Mouse (Mus musculus): ENCODE results near the gene Naa11. TPM values are rescaled to one million over a fixed set of nuclear protein-coding genes. Genes with fewer than 3 reads are reported as not detected.

The Naa11 gene
- total and polyA plus RNA-seq, 3 experiments: not detected

DNA sequence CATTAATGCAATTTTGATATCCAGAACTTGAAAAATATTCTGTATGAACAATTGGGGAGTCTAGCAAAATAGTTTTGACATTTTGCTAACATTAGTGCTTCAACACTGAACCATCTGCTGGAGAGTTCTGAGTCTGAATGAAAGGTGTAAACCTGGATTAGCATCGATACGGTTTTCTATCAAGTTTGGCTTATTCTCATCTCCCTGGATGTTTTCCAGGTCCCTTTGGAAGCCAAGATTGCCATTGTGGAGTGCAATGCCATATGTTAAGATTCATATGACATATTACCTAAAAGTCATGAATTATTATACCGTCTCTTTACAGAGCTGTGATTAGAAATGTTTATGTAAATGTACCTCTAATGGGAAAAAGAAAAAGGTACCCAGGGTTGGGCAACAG, 21.5 kb upstream of the Naa11 start:
- 70% methylated on average over 3 of the region's 3 CpGs for WGBS
- Histone ChIP-seq H3K27me3 (ENCODE audit: control insufficient read depth, insufficient read depth, low read length) (no peaks in the 10 kb centered on the region), H3K27ac (no peak overlapping the region), H3K36me3 (ENCODE audit: control insufficient read depth, insufficient read depth, low read length) (no peaks in the 10 kb centered on the region), H3K79me2 (replicated peaks; ENCODE audit: control insufficient read depth, insufficient read depth, low read length) (no peaks in the 10 kb centered on the region), H3K9ac (ENCODE audit: low read depth, low read length) (no peak overlapping the region), H3K4me3 (no peak overlapping the region), H3K4me1 (ENCODE audit: control insufficient read depth, insufficient read depth, low read length) (no peaks in the 10 kb centered on the region)
- intact Hi-C loops (cut with DNase I): no loop called here
- no peak for DNase-seq
- TF ChIP-seq POLR2A (IDR thresholded peaks at IDR 0.05; ENCODE audit: insufficient read depth, low read depth, low read length) (no peak), EP300 (IDR thresholded peaks at IDR 0.05; ENCODE audit: insufficient read depth, low read depth, low read length) (no peak)

DNA sequence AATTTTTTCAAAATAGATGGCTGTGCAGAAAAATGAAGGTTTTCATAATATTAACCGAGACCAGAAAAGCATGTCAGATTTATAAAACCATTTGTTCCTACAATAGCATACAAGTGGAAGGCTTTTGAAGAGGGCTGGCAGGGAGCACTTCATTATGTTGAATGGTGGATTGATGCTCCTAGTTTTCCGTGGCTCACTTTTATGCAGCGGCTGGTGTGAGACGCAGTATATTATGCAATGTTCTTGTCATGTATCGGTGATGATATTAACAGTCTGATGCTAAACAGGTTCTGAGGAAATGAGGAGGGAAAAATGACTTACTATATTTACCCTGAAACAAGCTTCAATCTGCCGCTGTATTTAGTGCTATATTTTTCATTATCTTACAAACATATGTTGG, 18.0 kb upstream of the Naa11 start:
- TF ChIP-seq CTCF (IDR thresholded peaks at IDR 0.05) (no peak), POLR2A (IDR thresholded peaks at IDR 0.05; ENCODE audit: insufficient read depth, low read depth, low read length) (no peak), EP300 (IDR thresholded peaks at IDR 0.05; ENCODE audit: insufficient read depth, low read depth, low read length) (no peak)
- Histone ChIP-seq H3K27me3 (ENCODE audit: control insufficient read depth, insufficient read depth, low read length) (no peaks in the 10 kb centered on the region), H3K4me3 (no peak overlapping the region), H3K27ac (no peak overlapping the region), H3K36me3 (ENCODE audit: control insufficient read depth, insufficient read depth, low read length) (no peaks in the 10 kb centered on the region), H3K9ac (ENCODE audit: low read depth, low read length) (no peak overlapping the region), H3K79me2 (replicated peaks; ENCODE audit: control insufficient read depth, insufficient read depth, low read length) (no peaks in the 10 kb centered on the region), H3K4me1 (ENCODE audit: control insufficient read depth, insufficient read depth, low read length) (no peaks in the 10 kb centered on the region)
- WGBS: 86% methylated on average over 6 of the region's 6 CpGs
- no peak for DNase-seq
- intact Hi-C loops (cut with DNase I): no loop called here

DNA sequence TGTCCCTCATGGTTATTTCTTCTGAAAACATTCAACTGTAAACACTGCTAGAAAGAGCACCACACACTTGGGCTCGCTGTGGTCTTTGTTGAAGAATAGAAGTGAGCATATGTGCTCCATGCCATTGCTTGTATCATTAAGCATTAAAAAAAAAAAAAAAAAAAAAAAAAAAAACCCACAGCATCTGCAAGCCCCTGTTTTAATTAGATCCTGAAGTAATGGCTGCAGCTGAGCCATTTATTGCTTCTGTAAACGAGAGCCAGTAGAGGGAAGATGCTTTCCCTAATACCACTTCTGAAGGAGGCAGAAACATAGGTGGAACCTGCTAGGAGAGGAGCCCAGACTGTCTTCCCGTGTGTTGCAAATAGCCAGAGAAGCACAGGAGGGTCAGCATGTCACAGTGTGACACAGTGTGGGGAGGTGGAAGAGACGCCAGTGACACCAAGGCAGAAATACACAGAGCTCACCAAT, 17.1 kb upstream of the Naa11 start:
- DNase-seq: no peak
- H3K9ac ChIP-seq (ENCODE audit: low read depth, low read length): no peak overlapping the region
- no peaks in the 10 kb centered on the region for H3K4me1 ChIP-seq (ENCODE audit: control insufficient read depth, insufficient read depth, low read length)
- no peaks in the 10 kb centered on the region for H3K36me3 ChIP-seq (ENCODE audit: control insufficient read depth, insufficient read depth, low read length)
- no peaks in the 10 kb centered on the region for H3K79me2 ChIP-seq (replicated peaks; ENCODE audit: control insufficient read depth, insufficient read depth, low read length)
- TF ChIP-seq EP300 (IDR thresholded peaks at IDR 0.05; ENCODE audit: insufficient read depth, low read depth, low read length) (no peak), POLR2A (IDR thresholded peaks at IDR 0.05; ENCODE audit: insufficient read depth, low read depth, low read length) (no peak), CTCF (IDR thresholded peaks at IDR 0.05) (no peak)
- no peak overlapping the region for H3K27ac ChIP-seq
- H3K4me3 ChIP-seq: no peak overlapping the region
- H3K27me3 ChIP-seq (ENCODE audit: control insufficient read depth, insufficient read depth, low read length): no peaks in the 10 kb centered on the region
- 81% methylated on average over 4 of the region's 4 CpGs for WGBS
- intact Hi-C loops (cut with DNase I): no loop called here

DNA sequence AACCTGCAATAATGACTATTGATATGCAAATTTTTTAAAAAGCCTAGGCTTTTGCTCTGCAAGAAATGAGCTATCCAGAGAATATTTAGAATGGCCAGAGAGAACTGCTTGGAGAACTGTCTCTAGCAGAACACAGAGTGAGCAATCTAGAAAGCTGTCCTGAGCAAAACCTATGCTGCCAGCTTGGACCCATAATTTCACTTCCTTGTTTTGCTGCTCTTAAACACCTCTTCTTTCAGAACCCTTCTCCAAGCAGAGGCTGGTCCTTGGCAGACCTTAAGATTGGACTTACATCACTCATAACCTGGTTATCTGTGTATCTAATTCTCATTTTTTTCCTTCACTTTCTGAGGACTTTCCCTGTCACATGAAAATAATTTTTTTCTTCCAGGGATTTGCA, 8.9 kb upstream of the Naa11 start:
- Histone ChIP-seq H3K36me3 (ENCODE audit: control insufficient read depth, insufficient read depth, low read length) (no peaks in the 10 kb centered on the region), H3K27ac (no peak overlapping the region), H3K9ac (ENCODE audit: low read depth, low read length) (no peak overlapping the region), H3K4me1 (ENCODE audit: control insufficient read depth, insufficient read depth, low read length) (no peaks in the 10 kb centered on the region), H3K79me2 (replicated peaks; ENCODE audit: control insufficient read depth, insufficient read depth, low read length) (no peaks in the 10 kb centered on the region), H3K4me3 (no peak overlapping the region), H3K27me3 (ENCODE audit: control insufficient read depth, insufficient read depth, low read length) (no peaks in the 10 kb centered on the region)
- DNase-seq: no peak
- no peak for TF ChIP-seq POLR2A (IDR thresholded peaks at IDR 0.05; ENCODE audit: insufficient read depth, low read depth, low read length)
- no peak for TF ChIP-seq EP300 (IDR thresholded peaks at IDR 0.05; ENCODE audit: insufficient read depth, low read depth, low read length)
- TF ChIP-seq CTCF (IDR thresholded peaks at IDR 0.05): no peak
- intact Hi-C loops (cut with DNase I): no loop called here

DNA sequence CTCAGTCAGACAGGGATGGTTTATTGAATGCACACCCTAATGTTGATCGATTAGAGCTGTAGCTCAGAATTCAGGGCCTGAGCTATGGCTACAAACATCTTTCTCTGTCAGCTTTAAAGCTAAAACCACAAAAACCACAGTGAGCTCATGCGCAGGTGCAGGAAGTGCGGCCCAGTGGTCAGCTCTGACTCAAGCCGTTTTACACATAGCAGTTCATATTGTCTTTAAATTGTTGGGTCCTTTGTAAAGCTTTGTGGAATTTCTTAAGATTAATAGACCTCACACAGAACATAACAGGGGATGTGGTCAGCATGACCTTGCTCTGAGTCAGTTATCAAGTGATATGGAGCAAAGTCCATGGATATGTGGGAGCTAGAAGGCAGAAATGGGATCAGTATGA, 5.4 kb upstream of the Naa11 start:
- Histone ChIP-seq H3K79me2 (replicated peaks; ENCODE audit: control insufficient read depth, insufficient read depth, low read length) (no peaks in the 10 kb centered on the region), H3K9ac (ENCODE audit: low read depth, low read length) (no peak overlapping the region), H3K27ac (no peak overlapping the region), H3K4me3 (no peak overlapping the region), H3K36me3 (ENCODE audit: control insufficient read depth, insufficient read depth, low read length) (no peaks in the 10 kb centered on the region), H3K4me1 (ENCODE audit: control insufficient read depth, insufficient read depth, low read length) (no peaks in the 10 kb centered on the region), H3K27me3 (ENCODE audit: control insufficient read depth, insufficient read depth, low read length) (no peaks in the 10 kb centered on the region)
- no peak for DNase-seq
- intact Hi-C loops (cut with DNase I): no loop called here
- WGBS: 85% methylated on average over 4 of the region's 4 CpGs
- TF ChIP-seq POLR2A (IDR thresholded peaks at IDR 0.05; ENCODE audit: insufficient read depth, low read depth, low read length): no peak
- no peak for TF ChIP-seq CTCF (IDR thresholded peaks at IDR 0.05)
- TF ChIP-seq EP300 (IDR thresholded peaks at IDR 0.05; ENCODE audit: insufficient read depth, low read depth, low read length): no peak

DNA sequence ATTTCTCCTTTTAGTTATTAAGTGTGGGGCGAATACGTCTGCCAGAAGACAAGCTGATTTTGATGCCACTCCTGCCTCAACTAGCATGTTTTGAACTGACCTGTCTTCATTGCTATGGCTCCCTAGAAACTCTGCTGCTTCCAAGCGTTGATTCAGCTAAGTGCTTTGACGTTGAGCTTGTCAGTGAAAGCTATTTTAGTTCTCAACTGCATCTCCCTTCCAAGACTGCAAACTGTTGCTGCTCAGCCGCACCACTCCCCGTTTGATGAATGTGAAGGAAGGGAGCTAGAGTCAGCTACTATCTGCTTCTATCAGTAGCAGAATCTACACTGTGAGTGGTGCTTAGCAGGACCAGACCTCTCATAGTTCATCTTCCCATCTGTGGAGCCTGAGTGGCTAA, 4.6 kb downstream of the Naa11 start:
- whole genome bisulfite sequencing: 49% methylated on average over 6 of the region's 6 CpGs
- peaks cover 2% of the 10 kb centered on the region; the same call in 1 of the 2 replicates for H3K4me1 ChIP-seq (ENCODE audit: control insufficient read depth, insufficient read depth, low read length)
- TF ChIP-seq CTCF (IDR thresholded peaks at IDR 0.05) (no peak), EP300 (IDR thresholded peaks at IDR 0.05; ENCODE audit: insufficient read depth, low read depth, low read length) (no peak), POLR2A (IDR thresholded peaks at IDR 0.05; ENCODE audit: insufficient read depth, low read depth, low read length) (no peak)
- H3K36me3 ChIP-seq (ENCODE audit: control insufficient read depth, insufficient read depth, low read length): no peaks in the 10 kb centered on the region
- intact Hi-C loops (cut with DNase I): no loop called here
- no peak overlapping the region for H3K4me3 ChIP-seq
- no peaks in the 10 kb centered on the region for H3K27me3 ChIP-seq (ENCODE audit: control insufficient read depth, insufficient read depth, low read length)
- H3K9ac ChIP-seq (ENCODE audit: low read depth, low read length): no peak overlapping the region
- no peaks in the 10 kb centered on the region for H3K79me2 ChIP-seq (replicated peaks; ENCODE audit: control insufficient read depth, insufficient read depth, low read length)
- H3K27ac ChIP-seq: no peak overlapping the region
- DNase-seq: no peak
